Mouse (Mus musculus) midbrain, embryonic 13.5 days (tissue): ENCODE measurements at regions not wholly inside any gene's neighbourhood (a gene's known extent, or its start where the extent isn't known, plus 50 kb on each side); places are given as distances from the start of the nearest gene placed in this dataset.

ENCODE experiments used
- ATAC-seq: fragments of 200-750 bp; cut with Nextera tagmentation; 2 replicates; pipeline ENCODE4 v1.8.0; 2017; ENCODE audit warnings: mild to moderate bottlenecking, moderate TSS enrichment, moderate library complexity
- H3K27ac ChIP-seq: fragments of 300-500 bp; sonication (generic); 2 replicates; pipeline ENCODE4 v1.5.1; 2015; ENCODE audit warnings: inconsistent platforms, mild to moderate bottlenecking, moderate library complexity
- H3K27me3 ChIP-seq: fragments of 300-500 bp; sonication (generic); 2 replicates; pipeline ENCODE4 v1.6.1; 2015; ENCODE audit warnings: mild to moderate bottlenecking, inconsistent platforms
- H3K36me3 ChIP-seq: fragments of 300-500 bp; sonication (generic); 2 replicates; pipeline ENCODE4 v1.6.1; 2015; ENCODE audit warnings: mild to moderate bottlenecking, inconsistent platforms
- H3K4me1 ChIP-seq: fragments of 300-500 bp; sonication (generic); replicated peaks from 2 replicates; pipeline ENCODE4 v1.6.1; 2015; ENCODE audit warnings: inconsistent platforms
- H3K4me2 ChIP-seq: fragments of 300-500 bp; sonication (generic); replicated peaks from 2 replicates; pipeline ENCODE4 v1.6.1; 2015; ENCODE audit warnings: moderate library complexity, mild to moderate bottlenecking, inconsistent platforms
- H3K4me3 ChIP-seq: fragments of 300-500 bp; sonication (generic); replicated peaks from 2 replicates; pipeline ENCODE4 v1.5.1; 2015; ENCODE audit warnings: mild to moderate bottlenecking, inconsistent platforms
- H3K9ac ChIP-seq: fragments of 300-500 bp; sonication (generic); replicated peaks from 2 replicates; pipeline ENCODE4 v1.6.1; 2015; ENCODE audit warnings: mild to moderate bottlenecking, inconsistent platforms
- H3K9me3 ChIP-seq: fragments of 300-500 bp; sonication (generic); 2 replicates; pipeline ENCODE4 v1.6.1; 2016; ENCODE audit warnings: mild to moderate bottlenecking, inconsistent platforms
- WGBS: fragments of 180-500 bp; shearing (Covaris S2); methylation state at CpG from one replicate; pipeline ENCODE4 v1.1.7; 2015; 5-methylcytosine and 5-hydroxymethylcytosine counted together

DNA sequence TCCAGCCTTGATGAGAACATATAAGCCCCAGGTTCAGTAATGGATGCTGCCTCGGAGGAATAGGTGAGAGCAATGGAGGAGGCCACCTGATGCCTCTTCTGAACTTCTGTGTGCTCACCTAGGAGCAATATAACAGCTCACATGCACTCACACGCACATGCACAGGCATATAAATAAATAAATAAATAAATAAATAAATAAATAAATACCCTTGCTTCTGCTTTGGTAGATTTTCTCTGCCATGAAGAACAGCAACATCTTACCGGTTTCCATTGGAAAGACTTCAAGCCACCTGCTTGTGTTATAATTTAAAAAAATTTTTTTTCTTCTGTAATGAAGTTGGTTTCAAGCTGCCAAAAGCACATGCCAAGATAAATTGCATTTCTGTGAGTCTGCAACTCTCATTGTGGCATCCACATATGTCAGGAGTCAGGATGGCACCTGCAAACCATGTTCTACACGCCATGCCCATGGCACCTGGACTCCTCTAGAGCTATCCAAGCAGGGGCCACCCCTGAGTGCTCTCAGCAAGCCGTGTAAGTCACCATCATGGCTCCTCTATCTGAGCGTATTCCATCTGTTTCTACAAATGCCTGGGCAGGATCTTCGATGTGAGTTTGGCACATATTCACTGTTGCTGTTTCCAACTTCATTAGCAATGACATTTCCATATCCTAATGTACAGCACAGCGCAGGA lies 75.7 kb upstream of the Igfbp3 start:
- Histone ChIP-seq H3K36me3 (no peaks in the 10 kb centered on the region), H3K4me1 (no peaks in the 10 kb centered on the region), H3K27me3 (no peaks in the 10 kb centered on the region), H3K4me3 (no peak overlapping the region), H3K9me3 (no peaks in the 10 kb centered on the region), H3K4me2 (no peak overlapping the region), H3K27ac (no peak overlapping the region), H3K9ac (no peak overlapping the region)
- no peak for ATAC-seq
- WGBS = 87% methylated on average over 8 of the region's 8 CpGs

DNA sequence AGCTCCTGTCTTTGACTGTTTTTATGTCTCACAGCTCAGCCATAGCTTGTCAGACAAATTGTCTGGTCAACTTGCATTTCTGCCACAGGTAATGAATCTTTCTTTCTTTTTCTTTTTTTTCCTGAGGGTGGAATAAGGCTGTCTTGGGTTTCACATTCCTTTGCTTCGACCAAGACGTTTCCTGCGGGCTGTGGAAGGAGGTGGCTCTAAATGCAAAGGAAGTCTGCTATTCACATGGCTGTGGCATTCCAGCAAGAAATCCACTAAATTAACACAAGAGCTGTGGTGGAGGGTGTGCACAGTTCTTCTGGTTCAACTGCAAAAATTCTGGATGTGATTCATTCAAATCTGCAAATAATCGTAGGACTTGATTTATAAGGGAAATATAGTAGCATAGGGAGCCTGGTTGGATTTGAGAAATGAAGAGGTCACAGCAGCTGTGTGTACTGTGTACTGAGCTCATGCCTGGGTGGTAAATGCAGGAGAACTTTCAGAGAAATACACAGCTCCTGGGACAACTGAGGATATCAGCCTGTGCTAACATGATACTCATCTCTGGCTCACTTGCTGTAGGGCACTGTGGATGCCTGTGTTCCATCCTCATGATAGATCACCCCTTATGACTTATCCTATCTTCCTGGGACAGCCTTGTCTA lies 71.2 kb upstream of the Igfbp3 start:
- ATAC-seq = no peak

GRCm38 (mm10) chr11:7282981-7283380 lies 69.3 kb upstream of the Igfbp3 start:
- H3K27me3 ChIP-seq = no peaks in the 10 kb centered on the region
- no peak overlapping the region for H3K4me3 ChIP-seq
- no peak overlapping the region for H3K27ac ChIP-seq
- H3K36me3 ChIP-seq = no peaks in the 10 kb centered on the region
- H3K4me1 ChIP-seq = no peaks in the 10 kb centered on the region
- H3K9me3 ChIP-seq = no peaks in the 10 kb centered on the region
- WGBS = 71% methylated on average over 3 of the region's 3 CpGs
- no peak for ATAC-seq
- H3K9ac ChIP-seq = no peak overlapping the region
- no peak overlapping the region for H3K4me2 ChIP-seq

More for the DNA sequence above, 71.2 kb upstream of the Igfbp3 start:
- WGBS = 77% methylated on average over 4 of the region's 4 CpGs
- Histone ChIP-seq H3K27ac (no peak overlapping the region), H3K4me2 (no peak overlapping the region), H3K4me3 (no peak overlapping the region), H3K36me3 (no peaks in the 10 kb centered on the region), H3K27me3 (no peaks in the 10 kb centered on the region), H3K4me1 (no peaks in the 10 kb centered on the region), H3K9me3 (no peaks in the 10 kb centered on the region), H3K9ac (no peak overlapping the region)

- 87% methylated on average over 2 of the region's 2 CpGs for WGBS
Observed at GRCm38 (mm10) chr11:7282188-7282587, 68.5 kb upstream of the Igfbp3 start.

DNA sequence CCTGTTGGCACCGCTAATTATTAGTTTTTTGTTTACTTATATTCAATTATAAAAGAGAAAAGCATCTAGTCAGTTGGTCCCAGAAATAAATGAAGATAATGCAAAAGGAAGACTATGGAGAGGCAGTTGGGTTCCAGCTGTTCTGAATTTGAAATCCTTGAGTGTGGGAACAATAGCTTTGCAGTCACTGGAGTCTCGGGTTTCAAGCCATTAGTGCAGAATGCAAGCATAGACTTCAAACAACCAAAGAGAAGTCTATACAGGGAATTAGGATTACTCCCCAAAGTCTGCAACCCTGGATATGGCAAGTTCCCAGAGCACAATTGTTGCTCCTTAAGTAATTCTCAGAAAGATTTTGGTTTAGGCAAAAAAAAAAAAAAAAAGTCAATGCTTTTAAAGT lies 67.9 kb upstream of the Igfbp3 start:
- no peak for ATAC-seq
- Histone ChIP-seq H3K4me1 (no peaks in the 10 kb centered on the region), H3K9me3 (no peaks in the 10 kb centered on the region), H3K27me3 (no peaks in the 10 kb centered on the region), H3K4me2 (no peak overlapping the region), H3K9ac (no peak overlapping the region), H3K36me3 (no peaks in the 10 kb centered on the region), H3K27ac (no peak overlapping the region), H3K4me3 (no peak overlapping the region)
- 15% methylated on average over 2 of the region's 2 CpGs for WGBS

More at GRCm38 (mm10) chr11:7282188-7282587, 68.5 kb upstream of the Igfbp3 start:
- Histone ChIP-seq H3K9me3 (no peaks in the 10 kb centered on the region), H3K9ac (no peak overlapping the region), H3K36me3 (no peaks in the 10 kb centered on the region), H3K4me1 (no peaks in the 10 kb centered on the region), H3K27ac (no peak overlapping the region), H3K4me2 (no peak overlapping the region), H3K4me3 (no peak overlapping the region), H3K27me3 (no peaks in the 10 kb centered on the region)
- no peak for ATAC-seq

GRCm38 (mm10) chr11:7279891-7280290 lies 66.2 kb upstream of the Igfbp3 start:
- 70% methylated on average over 2 of the region's 2 CpGs for WGBS
- Histone ChIP-seq H3K4me3 (no peak overlapping the region), H3K4me1 (no peaks in the 10 kb centered on the region), H3K36me3 (no peaks in the 10 kb centered on the region), H3K27ac (no peak overlapping the region), H3K9ac (no peak overlapping the region), H3K4me2 (no peak overlapping the region), H3K9me3 (no peaks in the 10 kb centered on the region), H3K27me3 (no peaks in the 10 kb centered on the region)
- no peak for ATAC-seq

DNA sequence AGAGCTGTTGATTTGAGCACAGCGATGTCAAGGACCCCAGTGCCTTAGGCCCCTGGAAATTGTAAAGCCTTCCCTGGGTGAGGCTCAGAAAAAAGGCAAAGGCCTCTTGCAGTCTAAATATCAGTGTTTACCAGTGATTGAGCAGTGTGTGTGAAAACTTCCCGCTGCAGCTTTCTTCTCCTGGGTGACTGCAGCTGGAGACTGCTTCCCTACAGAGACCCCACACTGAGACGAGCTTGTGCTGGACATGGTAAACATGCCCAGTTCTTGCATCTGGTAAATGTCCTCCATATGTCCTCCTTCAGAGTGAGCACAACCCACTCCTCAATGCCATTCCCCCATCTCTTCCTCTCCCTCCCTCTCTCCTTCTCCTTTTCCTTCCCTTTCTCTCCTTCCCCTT lies 58.8 kb upstream of the Igfbp3 start:
- Histone ChIP-seq H3K27me3 (no peaks in the 10 kb centered on the region), H3K4me2 (no peak overlapping the region), H3K9ac (no peak overlapping the region), H3K36me3 (no peaks in the 10 kb centered on the region), H3K9me3 (no peaks in the 10 kb centered on the region), H3K4me3 (no peak overlapping the region), H3K27ac (no peak overlapping the region), H3K4me1 (no peaks in the 10 kb centered on the region)
- WGBS = 58% methylated on average over 3 of the region's 3 CpGs
- no peak for ATAC-seq

DNA sequence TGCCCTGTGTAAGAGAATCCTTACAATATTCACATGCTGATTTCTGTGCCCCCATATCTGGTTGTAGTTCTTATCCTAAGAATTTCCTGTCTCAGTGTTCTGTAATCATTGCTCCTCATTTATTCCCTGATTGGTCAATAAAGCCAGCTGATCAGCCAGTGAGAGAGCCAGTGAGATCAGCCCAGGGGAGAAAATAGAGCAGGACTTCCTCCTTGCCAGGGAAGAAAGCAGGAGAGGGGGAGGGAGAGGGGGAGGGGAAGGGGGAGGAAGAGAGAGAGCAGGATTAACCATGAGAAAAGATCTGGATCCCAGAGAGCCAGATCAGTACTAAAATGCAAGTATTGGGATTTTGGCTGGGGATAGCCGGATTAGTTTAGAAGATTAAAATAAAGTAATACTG lies 57.2 kb upstream of the Igfbp3 start:
- Histone ChIP-seq H3K4me3 (no peak overlapping the region), H3K4me2 (no peak overlapping the region), H3K36me3 (no peaks in the 10 kb centered on the region), H3K27ac (no peak overlapping the region), H3K9me3 (no peaks in the 10 kb centered on the region), H3K4me1 (no peaks in the 10 kb centered on the region), H3K9ac (no peak overlapping the region), H3K27me3 (no peaks in the 10 kb centered on the region)
- WGBS = 73% methylated on average over 1 of the region's 1 CpGs
- no peak for ATAC-seq

DNA sequence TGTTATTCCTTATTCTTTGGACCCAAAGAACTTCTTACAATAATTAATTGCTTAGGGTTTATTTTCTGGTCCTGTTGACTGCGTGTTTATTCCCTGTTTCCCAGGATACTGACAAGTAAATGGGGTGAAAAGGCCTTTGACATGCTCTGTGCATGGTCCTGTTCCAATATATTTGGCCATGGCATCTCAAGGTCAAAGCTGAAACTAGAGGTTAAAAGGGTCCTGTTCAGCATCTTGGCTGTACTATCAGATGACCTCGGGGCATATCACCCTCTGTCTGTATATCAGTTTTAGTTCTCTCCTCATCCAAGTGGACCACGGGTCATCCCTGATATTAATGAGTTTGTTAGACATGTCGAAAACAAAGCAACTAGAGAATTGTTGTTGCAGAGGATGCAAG lies 50.2 kb upstream of the Igfbp3 start:
- 87% methylated on average over 4 of the region's 4 CpGs for WGBS
- Histone ChIP-seq H3K27me3 (no peaks in the 10 kb centered on the region), H3K4me2 (no peak overlapping the region), H3K27ac (no peak overlapping the region), H3K9me3 (no peaks in the 10 kb centered on the region), H3K9ac (no peak overlapping the region), H3K4me3 (no peak overlapping the region), H3K4me1 (no peaks in the 10 kb centered on the region), H3K36me3 (no peaks in the 10 kb centered on the region)
- ATAC-seq = no peak
